Mouse (Mus musculus): ENCODE data around the gene Gh. TPM values are rescaled to one million over a fixed set of nuclear protein-coding genes. Genes with fewer than 3 reads are reported as not detected.
"Not testable (repeated sequence)": the region's sequence is repeated elsewhere in the genome, so short reads cannot be mapped to it uniquely, and the experiment has no call there.

The Gh gene
- polyA plus RNA-seq (2015; fragmentation: Nextera tagmentation; extraction: Ambion mirVana) = not detected in 2 replicates

- Histone ChIP-seq H3K27me3 (no peaks in the 10 kb centered on the region), H3K4me1 (replicated peaks) (no peaks in the 10 kb centered on the region), H3K36me3 (no peaks in the 10 kb centered on the region), H3K4me3 (replicated peaks) (no peak within 1 kb of the TSS), H3K9me3 (no peaks in the 10 kb centered on the region), H3K9ac (replicated peaks) (no peak within 1 kb of the TSS), H3K4me2 (replicated peaks) (no peak within 1 kb of the TSS), H3K27ac (no peak within 1 kb of the TSS)
- WGBS = 80% methylated on average over 9 of the region's 9 CpGs
- no peak for ATAC-seq
These were observed at the start of gene Gh for GRCm38 (mm10) chr11:106301765-106302164. Gene Gh, minus strand, starts transcription at chr11:106301865.

- Histone ChIP-seq H3K36me3 (no peaks in the 10 kb centered on the region), H3K27ac (no peak overlapping the region), H3K27me3 (no peaks in the 10 kb centered on the region), H3K9me3 (no peaks in the 10 kb centered on the region), H3K4me2 (replicated peaks) (no peak overlapping the region), H3K9ac (replicated peaks) (no peak overlapping the region), H3K4me3 (replicated peaks) (no peak overlapping the region), H3K4me1 (replicated peaks) (no peaks in the 10 kb centered on the region)
- 78% methylated on average over 3 of the region's 3 CpGs for WGBS
- ATAC-seq = no peak
These were observed 49.6 kb upstream of the Gh start for GRCm38 (mm10) chr11:106351253-106351652.

GRCm38 (mm10) chr11:106350853-106351252, 49.2 kb upstream of the Gh start:
- WGBS = 69% methylated on average over 5 of the region's 5 CpGs

GRCm38 (mm10) chr11:106349772-106350171, 48.1 kb upstream of the Gh start:
- Histone ChIP-seq H3K36me3 (no peaks in the 10 kb centered on the region), H3K27ac (no peak overlapping the region), H3K9me3 (0 out of 2 replicates have a peak, but pooled peaks cover 3% of the 10 kb centered on the region), H3K4me3 (replicated peaks) (no peak overlapping the region), H3K4me2 (replicated peaks) (no peak overlapping the region), H3K4me1 (replicated peaks) (peaks cover 7% of the 10 kb centered on the region), H3K27me3 (no peaks in the 10 kb centered on the region), H3K9ac (replicated peaks) (no peak overlapping the region)
- no peak for ATAC-seq
- 87% methylated on average over 6 of the region's 6 CpGs for WGBS

More at GRCm38 (mm10) chr11:106350853-106351252, 49.2 kb upstream of the Gh start:
- H3K4me2 ChIP-seq (replicated peaks) = no peak overlapping the region
- no peaks in the 10 kb centered on the region for H3K36me3 ChIP-seq
- H3K9me3 ChIP-seq = no peaks in the 10 kb centered on the region
- no peaks in the 10 kb centered on the region for H3K27me3 ChIP-seq
- H3K27ac ChIP-seq = no peak overlapping the region
- ATAC-seq = no peak
- H3K4me3 ChIP-seq (replicated peaks) = no peak overlapping the region
- no peaks in the 10 kb centered on the region for H3K4me1 ChIP-seq (replicated peaks)
- H3K9ac ChIP-seq (replicated peaks) = no peak overlapping the region

GRCm38 (mm10) chr11:106344910-106345309, 43.2 kb upstream of the Gh start:
- no peak overlapping the region for H3K27ac ChIP-seq
- 35% methylated on average over 6 of the region's 6 CpGs for WGBS
- 0 out of 2 replicates have a peak, but pooled peaks cover 3% of the 10 kb centered on the region for H3K9me3 ChIP-seq
- H3K4me1 ChIP-seq (replicated peaks) = peaks cover 10% of the 10 kb centered on the region
- no peak overlapping the region for H3K4me3 ChIP-seq (replicated peaks)
- no peaks in the 10 kb centered on the region for H3K36me3 ChIP-seq
- H3K4me2 ChIP-seq (replicated peaks) = no peak overlapping the region
- ATAC-seq = peak; percentile 58; the same call in 1 of the 2 replicates
- no peaks in the 10 kb centered on the region for H3K27me3 ChIP-seq
- H3K9ac ChIP-seq (replicated peaks) = no peak overlapping the region

GRCm38 (mm10) chr11:106340990-106341520, 39.4 kb upstream of the Gh start:
- ATAC-seq = no peak
- no peaks in the 10 kb centered on the region for H3K27me3 ChIP-seq
- 0 out of 2 replicates have a peak, but pooled peaks cover 3% of the 10 kb centered on the region for H3K9me3 ChIP-seq
- no peak overlapping the region for H3K9ac ChIP-seq (replicated peaks)
- 85% methylated on average over 9 of the region's 9 CpGs for WGBS
- no peak overlapping the region for H3K27ac ChIP-seq
- H3K36me3 ChIP-seq = no peaks in the 10 kb centered on the region
- no peak overlapping the region for H3K4me3 ChIP-seq (replicated peaks)
- H3K4me1 ChIP-seq (replicated peaks) = peaks cover 10% of the 10 kb centered on the region
- no peak overlapping the region for H3K4me2 ChIP-seq (replicated peaks)

GRCm38 (mm10) chr11:106339323-106339722, 37.7 kb upstream of the Gh start:
- not testable (repeated sequence) for H3K4me2 ChIP-seq (replicated peaks); H3K27me3 ChIP-seq; H3K4me3 ChIP-seq (replicated peaks); H3K4me1 ChIP-seq (replicated peaks); H3K36me3 ChIP-seq; H3K9ac ChIP-seq (replicated peaks); ATAC-seq; H3K27ac ChIP-seq; H3K9me3 ChIP-seq
- WGBS = 96% methylated on average over 4 of the region's 4 CpGs

GRCm38 (mm10) chr11:106338870-106339269, 37.2 kb upstream of the Gh start:
- no peak overlapping the region for H3K27ac ChIP-seq
- no peaks in the 10 kb centered on the region for H3K36me3 ChIP-seq
- no peak overlapping the region for H3K4me3 ChIP-seq (replicated peaks)
- H3K9me3 ChIP-seq = no peaks in the 10 kb centered on the region
- H3K4me1 ChIP-seq (replicated peaks) = no peaks in the 10 kb centered on the region; the same call in 1 of the 2 replicates
- H3K4me2 ChIP-seq (replicated peaks) = no peak overlapping the region
- H3K9ac ChIP-seq (replicated peaks) = no peak overlapping the region
- H3K27me3 ChIP-seq = no peaks in the 10 kb centered on the region
- no peak for ATAC-seq
- 90% methylated on average over 7 of the region's 7 CpGs for WGBS

- Histone ChIP-seq H3K9me3 (no peaks in the 10 kb centered on the region), H3K4me1 (replicated peaks) (no peaks in the 10 kb centered on the region; the same call in 1 of the 2 replicates), H3K36me3 (no peaks in the 10 kb centered on the region), H3K27me3 (no peaks in the 10 kb centered on the region), H3K9ac (replicated peaks) (no peak overlapping the region), H3K4me2 (replicated peaks) (no peak overlapping the region), H3K4me3 (replicated peaks) (no peak overlapping the region), H3K27ac (no peak overlapping the region)
- WGBS = 74% methylated on average over 5 of the region's 5 CpGs
- no peak for ATAC-seq
These were observed 36.4 kb upstream of the Gh start for GRCm38 (mm10) chr11:106338029-106338428.

- 12% methylated on average over 2 of the region's 2 CpGs for WGBS
- Histone ChIP-seq H3K9ac (replicated peaks) (no peak overlapping the region), H3K36me3 (no peaks in the 10 kb centered on the region), H3K9me3 (no peaks in the 10 kb centered on the region), H3K4me2 (replicated peaks) (no peak overlapping the region), H3K27me3 (no peaks in the 10 kb centered on the region), H3K4me3 (replicated peaks) (no peak overlapping the region), H3K4me1 (replicated peaks) (no peaks in the 10 kb centered on the region; the same call in 1 of the 2 replicates), H3K27ac (no peak overlapping the region)
- ATAC-seq = no peak
These were observed 32.4 kb upstream of the Gh start for GRCm38 (mm10) chr11:106334066-106334465.

GRCm38 (mm10) chr11:106332458-106332857, 30.8 kb upstream of the Gh start:
- H3K36me3 ChIP-seq = no peaks in the 10 kb centered on the region
- no peak overlapping the region for H3K27ac ChIP-seq
- no peaks in the 10 kb centered on the region for H3K9me3 ChIP-seq
- no peak overlapping the region for H3K9ac ChIP-seq (replicated peaks)
- H3K27me3 ChIP-seq = no peaks in the 10 kb centered on the region
- H3K4me2 ChIP-seq (replicated peaks) = no peak overlapping the region
- H3K4me1 ChIP-seq (replicated peaks) = no peaks in the 10 kb centered on the region
- no peak for ATAC-seq
- H3K4me3 ChIP-seq (replicated peaks) = no peak overlapping the region
- WGBS = 45% methylated on average over 4 of the region's 4 CpGs

GRCm38 (mm10) chr11:106329682-106330081, 28.0 kb upstream of the Gh start:
- Histone ChIP-seq H3K36me3 (no peaks in the 10 kb centered on the region), H3K27me3 (no peaks in the 10 kb centered on the region), H3K27ac (no peak overlapping the region), H3K9ac (replicated peaks) (no peak overlapping the region), H3K4me1 (replicated peaks) (no peaks in the 10 kb centered on the region), H3K4me2 (replicated peaks) (no peak overlapping the region), H3K4me3 (replicated peaks) (no peak overlapping the region), H3K9me3 (no peaks in the 10 kb centered on the region)
- 72% methylated on average over 7 of the region's 7 CpGs for WGBS
- no peak for ATAC-seq

- H3K27ac ChIP-seq = no peak overlapping the region
- WGBS = 86% methylated on average over 6 of the region's 6 CpGs
- H3K27me3 ChIP-seq = no peaks in the 10 kb centered on the region
- no peaks in the 10 kb centered on the region for H3K4me1 ChIP-seq (replicated peaks)
- H3K9me3 ChIP-seq = no peaks in the 10 kb centered on the region
- H3K9ac ChIP-seq (replicated peaks) = no peak overlapping the region
- H3K4me3 ChIP-seq (replicated peaks) = no peak overlapping the region
- ATAC-seq = no peak
- H3K36me3 ChIP-seq = no peaks in the 10 kb centered on the region
- H3K4me2 ChIP-seq (replicated peaks) = no peak overlapping the region
These were observed 27.5 kb upstream of the Gh start for GRCm38 (mm10) chr11:106329128-106329527.
